Mouse (Mus musculus): ENCODE measurements around the gene Gm20388. TPM values are rescaled to one million over a fixed set of nuclear protein-coding genes. Genes with fewer than 3 reads are reported as not detected.
A peak's percentile ranks its signal among the peaks of the same experiment; 100 is the strongest.

The Gm20388 gene
- polyA plus RNA-seq, 1 experiment from 2014 or later = not detected

DNA sequence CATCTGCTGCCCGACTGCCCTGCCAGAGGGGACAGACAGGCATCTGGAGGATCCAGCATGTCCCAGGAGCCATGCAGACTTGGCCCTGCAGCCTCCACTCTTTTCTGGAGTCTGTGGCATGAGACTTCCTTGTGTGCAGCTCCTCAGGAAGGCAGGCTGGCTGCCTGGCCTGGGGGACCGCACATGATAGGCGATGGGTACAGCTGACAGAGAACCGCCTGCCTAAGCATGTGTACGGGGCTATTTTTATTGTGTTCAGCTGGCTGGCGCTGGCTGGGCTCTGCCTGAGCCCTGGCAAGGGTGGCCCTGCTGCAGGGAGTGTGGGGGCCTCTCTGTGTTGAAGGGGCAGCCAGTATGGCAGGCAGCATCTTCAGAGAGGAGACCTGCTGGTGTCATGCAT lies 573.8 kb downstream of the Gm20388 start:
- no peak for TF ChIP-seq CTCF (IDR thresholded peaks at IDR 0.05; ENCODE audit: low read depth)
- no peak for TF ChIP-seq EP300 (optimal IDR thresholded peaks at IDR 0.05)
- Histone ChIP-seq H3K9ac (ENCODE audit: low read length) (no peak overlapping the region), H3K4me1 (replicated peaks; ENCODE audit: control insufficient read depth, insufficient read depth) (no peaks in the 10 kb centered on the region), H3K4me3 (ENCODE audit: low read depth, low read length) (no peak overlapping the region), H3K27me3 (ENCODE audit: control insufficient read depth, insufficient read depth, low read length) (no peaks in the 10 kb centered on the region), H3K9me3 (ENCODE audit: control insufficient read depth, low read length) (no peaks in the 10 kb centered on the region), H3K27ac (replicated peaks) (no peak overlapping the region), H3K36me3 (ENCODE audit: control insufficient read depth, insufficient read depth, low read length) (no peaks in the 10 kb centered on the region), H3K4me2 (replicated peaks; ENCODE audit: low read depth) (no peak overlapping the region)
- ATAC-seq (ENCODE audit: low FRiP score, low TSS enrichment) (no peak), DNase-seq (ENCODE audit: low spot score) (no peak)
- 61% methylated on average over 6 of the region's 6 CpGs for WGBS

- no peaks in the 10 kb centered on the region for H3K4me1 ChIP-seq (replicated peaks; ENCODE audit: control insufficient read depth, insufficient read depth)
- DNase-seq (ENCODE audit: low spot score) (no peak), ATAC-seq (ENCODE audit: low FRiP score, low TSS enrichment) (no peak)
- WGBS = 56% methylated on average over 6 of the region's 6 CpGs
- H3K36me3 ChIP-seq (ENCODE audit: control insufficient read depth, insufficient read depth, low read length) = no peaks in the 10 kb centered on the region
- no peaks in the 10 kb centered on the region for H3K9me3 ChIP-seq (ENCODE audit: control insufficient read depth, low read length)
- TF ChIP-seq CTCF (IDR thresholded peaks at IDR 0.05; ENCODE audit: low read depth) (no peak), EP300 (optimal IDR thresholded peaks at IDR 0.05) (no peak)
- no peak overlapping the region for H3K9ac ChIP-seq (ENCODE audit: low read length)
- H3K4me2 ChIP-seq (replicated peaks; ENCODE audit: low read depth) = no peak overlapping the region
- no peaks in the 10 kb centered on the region for H3K27me3 ChIP-seq (ENCODE audit: control insufficient read depth, insufficient read depth, low read length)
- no peak overlapping the region for H3K27ac ChIP-seq (replicated peaks)
- no peak overlapping the region for H3K4me3 ChIP-seq (ENCODE audit: low read depth, low read length)
Observed at GRCm38 (mm10) chr8:120485116-120485515, 574.5 kb downstream of the Gm20388 start.

- ATAC-seq (ENCODE audit: low FRiP score, low TSS enrichment) (no peak), DNase-seq (ENCODE audit: low spot score) (no peak)
- Histone ChIP-seq H3K9ac (ENCODE audit: low read length) (no peak overlapping the region), H3K9me3 (ENCODE audit: control insufficient read depth, low read length) (no peaks in the 10 kb centered on the region), H3K27ac (replicated peaks) (no peak overlapping the region), H3K4me1 (replicated peaks; ENCODE audit: control insufficient read depth, insufficient read depth) (no peaks in the 10 kb centered on the region), H3K4me3 (ENCODE audit: low read depth, low read length) (no peak overlapping the region), H3K36me3 (ENCODE audit: control insufficient read depth, insufficient read depth, low read length) (no peaks in the 10 kb centered on the region), H3K4me2 (replicated peaks; ENCODE audit: low read depth) (no peak overlapping the region), H3K27me3 (ENCODE audit: control insufficient read depth, insufficient read depth, low read length) (no peaks in the 10 kb centered on the region)
- TF ChIP-seq CTCF (IDR thresholded peaks at IDR 0.05; ENCODE audit: low read depth) = no peak
- TF ChIP-seq EP300 (optimal IDR thresholded peaks at IDR 0.05) = no peak
- 61% methylated on average over 21 of the region's 21 CpGs for WGBS
Observed at GRCm38 (mm10) chr8:120485551-120486476, 575.2 kb downstream of the Gm20388 start.

GRCm38 (mm10) chr8:120486477-120487376 lies 576.1 kb downstream of the Gm20388 start:
- peak overlapping the region; percentile 91 for H3K27ac ChIP-seq (replicated peaks)
- no peak for TF ChIP-seq EP300 (optimal IDR thresholded peaks at IDR 0.05)
- no peak for TF ChIP-seq CTCF (IDR thresholded peaks at IDR 0.05; ENCODE audit: low read depth)
- H3K36me3 ChIP-seq (ENCODE audit: control insufficient read depth, insufficient read depth, low read length) = no peaks in the 10 kb centered on the region
- no peaks in the 10 kb centered on the region for H3K4me1 ChIP-seq (replicated peaks; ENCODE audit: control insufficient read depth, insufficient read depth)
- no peak for DNase-seq (ENCODE audit: low spot score)
- peak overlapping the region; percentile 98 for H3K4me2 ChIP-seq (replicated peaks; ENCODE audit: low read depth)
- no peaks in the 10 kb centered on the region for H3K9me3 ChIP-seq (ENCODE audit: control insufficient read depth, low read length)
- H3K9ac ChIP-seq (ENCODE audit: low read length) = peak overlapping the region; percentile 80
- no peaks in the 10 kb centered on the region for H3K27me3 ChIP-seq (ENCODE audit: control insufficient read depth, insufficient read depth, low read length)
- ATAC-seq (ENCODE audit: low FRiP score, low TSS enrichment) = no peak
- peak overlapping the region; percentile 75 for H3K4me3 ChIP-seq (ENCODE audit: low read depth, low read length)
- WGBS = 18% methylated on average over 50 of the region's 50 CpGs

- Histone ChIP-seq H3K27ac (replicated peaks) (peak overlapping the region; percentile 91), H3K9me3 (ENCODE audit: control insufficient read depth, low read length) (no peaks in the 10 kb centered on the region), H3K4me1 (replicated peaks; ENCODE audit: control insufficient read depth, insufficient read depth) (no peaks in the 10 kb centered on the region), H3K9ac (ENCODE audit: low read length) (peak overlapping the region; percentile 80), H3K36me3 (ENCODE audit: control insufficient read depth, insufficient read depth, low read length) (no peaks in the 10 kb centered on the region), H3K27me3 (ENCODE audit: control insufficient read depth, insufficient read depth, low read length) (no peaks in the 10 kb centered on the region), H3K4me2 (replicated peaks; ENCODE audit: low read depth) (peak overlapping the region; percentile 98), H3K4me3 (ENCODE audit: low read depth, low read length) (peak overlapping the region; percentile 75)
- 0 out of 2 replicates have a peak, but pooled peaks have one; percentile 3 for TF ChIP-seq CTCF (IDR thresholded peaks at IDR 0.05; ENCODE audit: low read depth)
- TF ChIP-seq EP300 (optimal IDR thresholded peaks at IDR 0.05) = no peak
- ATAC-seq (ENCODE audit: low FRiP score, low TSS enrichment) (no peak), DNase-seq (ENCODE audit: low spot score) (peak; percentile 72)
- WGBS = under 1% methylated on average over 34 of the region's 34 CpGs
Observed at GRCm38 (mm10) chr8:120487377-120487728, 576.7 kb downstream of the Gm20388 start.
